Mouse (Mus musculus) small intestine, adult 2 months (tissue): ENCODE results near the gene Pde4d. TPM values are rescaled to one million over a fixed set of nuclear protein-coding genes. Genes with fewer than 3 reads are reported as not detected.

Source experiments
- H3K27ac ChIP-seq: fragments of 200-500 bp; 2 replicates; pipeline ENCODE4 v1.5.1; 2012; ENCODE audit warnings: low read depth, low read length, control low read depth, inconsistent platforms; ENCODE audit not compliant: insufficient read depth
- H3K27me3 ChIP-seq: fragments of 200-500 bp; 2 replicates; pipeline ENCODE4 v1.6.1; 2012; ENCODE audit warnings: mild to moderate bottlenecking, moderate library complexity, low read length, inconsistent platforms; ENCODE audit not compliant: control insufficient read depth, insufficient read depth
- H3K36me3 ChIP-seq: fragments of 200-500 bp; 2 replicates; pipeline ENCODE4 v1.6.1; 2012; ENCODE audit warnings: mild to moderate bottlenecking, low read length, control low read depth, inconsistent platforms; ENCODE audit not compliant: control insufficient read depth, insufficient read depth
- H3K4me1 ChIP-seq: fragments of 200-500 bp; 2 replicates; pipeline ENCODE4 v1.6.1; 2012; ENCODE audit warnings: low read length, inconsistent platforms, mixed read lengths; ENCODE audit not compliant: control insufficient read depth, insufficient read depth, insufficient read length
- H3K4me3 ChIP-seq: fragments of 200-500 bp; 2 replicates; pipeline ENCODE4 v1.5.1; 2012; ENCODE audit warnings: low read depth, mild to moderate bottlenecking, control low read depth, inconsistent platforms, low read length, moderate library complexity
- CTCF ChIP-seq: fragments of 200-500 bp; IDR thresholded peaks from 2 replicates; pipeline ENCODE4 v1.5.1; 2012; ENCODE audit warnings: low read depth, mild to moderate bottlenecking, control low read depth, inconsistent platforms, low read length, moderate library complexity, mixed read lengths; ENCODE audit not compliant: insufficient replicate concordance, insufficient read length; ENCODE audit errors: extremely low read depth
- POLR2A ChIP-seq: fragments of 200-500 bp; IDR thresholded peaks from 2 replicates; pipeline ENCODE4 v1.6.1; 2012; ENCODE audit warnings: low read depth, mild to moderate bottlenecking, control low read depth, inconsistent platforms, low read length, moderate library complexity
- WGBS: fragments of 180-500 bp; shearing (Covaris S2); methylation state at CpG from one replicate; pipeline ENCODE4 v1.1.7; 2018; 5-methylcytosine and 5-hydroxymethylcytosine counted together
- polyA plus RNA-seq: library from polyadenylated mRNA; depleted of rRNA; stranded (reverse); fragments of >200 nt; gene quantifications from 2 replicates; pipeline ENCODE4 v1.2.3, GENCODE M21; 2012

The Pde4d gene
- polyA plus RNA-seq, 1 experiment: 8.4 TPM

DNA sequence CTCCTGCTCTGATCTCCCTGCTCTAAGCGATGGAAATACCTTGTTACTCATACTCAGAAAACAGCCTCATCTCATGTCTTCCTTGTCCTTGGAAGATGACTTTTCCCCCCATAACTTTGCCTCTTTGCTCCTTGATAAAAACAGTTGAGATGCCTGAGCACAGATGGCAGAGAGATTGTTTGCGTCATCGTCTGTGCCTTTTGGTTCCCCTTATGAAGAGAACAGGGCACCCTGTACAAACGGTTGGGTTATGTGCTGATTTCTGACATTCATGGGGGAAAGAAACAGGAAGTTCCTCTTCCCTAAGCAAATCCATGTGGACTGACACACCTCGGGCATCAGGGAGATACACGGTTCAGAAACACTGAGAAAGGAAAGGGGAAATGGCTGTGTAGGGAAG lies 1191.8 kb downstream of the Pde4d start:
- no peaks in the 10 kb centered on the region for H3K4me1 ChIP-seq
- TF ChIP-seq POLR2A: no peak
- no peak for TF ChIP-seq CTCF
- H3K27ac ChIP-seq: no peak overlapping the region
- H3K36me3 ChIP-seq: no peaks in the 10 kb centered on the region
- H3K4me3 ChIP-seq: no peak overlapping the region
- WGBS: 64% methylated on average over 6 of the region's 6 CpGs
- no peaks in the 10 kb centered on the region for H3K27me3 ChIP-seq

DNA sequence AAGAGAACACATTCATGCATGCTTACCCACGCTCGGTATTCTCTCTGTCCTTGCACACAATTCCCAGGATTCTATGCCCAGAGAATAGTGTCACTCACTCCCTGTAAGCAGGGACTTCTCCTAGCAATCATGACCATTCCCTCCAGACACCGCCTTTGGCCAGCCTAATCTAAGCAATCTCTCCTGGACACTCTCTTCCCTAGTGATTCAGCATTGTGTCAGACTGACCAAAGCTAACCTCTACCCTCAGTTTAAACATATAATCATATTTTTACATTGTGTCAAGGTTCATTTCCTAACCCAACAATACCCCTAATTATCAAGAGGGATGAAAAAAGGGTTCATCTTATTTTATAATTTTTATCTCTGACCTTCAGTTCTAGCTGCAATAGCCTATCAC lies 1193.7 kb downstream of the Pde4d start:
- WGBS: 84% methylated on average over 3 of the region's 3 CpGs
- no peak overlapping the region for H3K4me3 ChIP-seq

DNA sequence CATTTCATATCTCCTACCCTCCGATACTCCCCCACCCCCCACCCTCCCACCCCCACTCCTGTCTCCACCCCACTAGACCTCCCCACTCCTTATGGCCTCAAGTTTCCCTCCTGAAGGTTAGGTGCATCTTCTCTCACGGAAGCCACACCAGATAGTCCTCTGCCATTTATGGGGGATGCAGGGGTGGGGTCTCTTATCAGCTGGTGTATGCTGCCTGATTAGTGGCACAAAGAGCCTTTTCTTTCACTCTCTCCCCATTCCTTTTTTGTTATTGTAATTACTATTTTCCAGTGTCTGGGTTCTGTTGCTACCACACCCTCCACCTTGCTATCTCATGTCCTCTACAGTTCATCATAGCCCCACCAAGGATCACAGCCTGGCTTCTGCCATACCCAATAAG lies 1194.3 kb downstream of the Pde4d start:
- Histone ChIP-seq H3K36me3 (no peaks in the 10 kb centered on the region), H3K27ac (no peak overlapping the region), H3K4me3 (no peak overlapping the region), H3K4me1 (no peaks in the 10 kb centered on the region), H3K27me3 (no peaks in the 10 kb centered on the region)
- TF ChIP-seq CTCF: no peak
- no peak for TF ChIP-seq POLR2A
- WGBS: 58% methylated on average over 2 of the region's 2 CpGs

More for the DNA sequence above, 1193.7 kb downstream of the Pde4d start:
- H3K36me3 ChIP-seq: no peaks in the 10 kb centered on the region
- H3K27ac ChIP-seq: no peak overlapping the region
- H3K4me1 ChIP-seq: no peaks in the 10 kb centered on the region
- TF ChIP-seq POLR2A (no peak), CTCF (no peak)
- H3K27me3 ChIP-seq: no peaks in the 10 kb centered on the region

GRCm38 (mm10) chr13:109645284-109645909 lies 1195.6 kb downstream of the Pde4d start:
- Histone ChIP-seq H3K27me3 (no peaks in the 10 kb centered on the region), H3K36me3 (no peaks in the 10 kb centered on the region), H3K27ac (no peak overlapping the region), H3K4me1 (no peaks in the 10 kb centered on the region), H3K4me3 (no peak overlapping the region)
- no peak for TF ChIP-seq POLR2A
- TF ChIP-seq CTCF: no peak
- WGBS: 77% methylated on average over 10 of the region's 10 CpGs

GRCm38 (mm10) chr13:109645910-109646284 lies 1196.1 kb downstream of the Pde4d start:
- Histone ChIP-seq H3K4me3 (no peak overlapping the region), H3K27ac (no peak overlapping the region), H3K4me1 (no peaks in the 10 kb centered on the region), H3K27me3 (no peaks in the 10 kb centered on the region), H3K36me3 (no peaks in the 10 kb centered on the region)
- 91% methylated on average over 6 of the region's 6 CpGs for WGBS
- TF ChIP-seq CTCF: no peak
- TF ChIP-seq POLR2A: no peak

DNA sequence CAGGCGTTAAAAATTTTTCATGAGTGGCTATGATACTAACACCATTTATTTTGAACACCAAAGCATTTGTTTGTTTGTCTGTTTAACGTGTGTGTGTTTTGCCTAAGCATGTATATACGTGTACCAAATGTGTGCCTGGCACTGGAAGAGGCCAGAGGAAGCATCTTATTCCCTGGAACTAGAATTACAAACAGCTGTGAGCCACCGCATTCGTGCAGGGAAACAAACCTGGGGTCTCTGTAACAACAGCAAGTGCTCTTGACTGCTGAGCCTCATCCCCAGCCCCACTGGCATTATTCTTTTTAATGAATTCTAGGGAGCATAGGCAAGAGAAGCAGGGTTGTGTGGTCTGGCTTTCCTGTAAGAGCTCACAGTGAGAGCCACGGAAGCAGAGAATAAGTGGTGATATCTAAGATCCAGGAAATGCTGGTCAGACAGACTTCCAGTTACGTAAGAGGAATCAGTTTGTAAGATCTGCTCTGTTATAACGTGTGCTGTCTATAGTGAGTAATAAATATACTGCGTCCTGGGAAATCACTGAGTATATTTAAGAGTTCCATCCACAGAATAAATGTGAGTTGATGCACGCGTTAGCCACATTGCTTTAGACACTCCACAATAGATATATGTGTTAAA lies 1197.0 kb downstream of the Pde4d start:
- peaks cover 3% of the 10 kb centered on the region; the same call in 1 of the 2 replicates for H3K4me1 ChIP-seq
- H3K27ac ChIP-seq: no peak overlapping the region
- H3K4me3 ChIP-seq: no peak overlapping the region
- no peaks in the 10 kb centered on the region for H3K27me3 ChIP-seq
- no peaks in the 10 kb centered on the region for H3K36me3 ChIP-seq
- no peak for TF ChIP-seq POLR2A
- TF ChIP-seq CTCF: no peak
- 69% methylated on average over 11 of the region's 11 CpGs for WGBS

DNA sequence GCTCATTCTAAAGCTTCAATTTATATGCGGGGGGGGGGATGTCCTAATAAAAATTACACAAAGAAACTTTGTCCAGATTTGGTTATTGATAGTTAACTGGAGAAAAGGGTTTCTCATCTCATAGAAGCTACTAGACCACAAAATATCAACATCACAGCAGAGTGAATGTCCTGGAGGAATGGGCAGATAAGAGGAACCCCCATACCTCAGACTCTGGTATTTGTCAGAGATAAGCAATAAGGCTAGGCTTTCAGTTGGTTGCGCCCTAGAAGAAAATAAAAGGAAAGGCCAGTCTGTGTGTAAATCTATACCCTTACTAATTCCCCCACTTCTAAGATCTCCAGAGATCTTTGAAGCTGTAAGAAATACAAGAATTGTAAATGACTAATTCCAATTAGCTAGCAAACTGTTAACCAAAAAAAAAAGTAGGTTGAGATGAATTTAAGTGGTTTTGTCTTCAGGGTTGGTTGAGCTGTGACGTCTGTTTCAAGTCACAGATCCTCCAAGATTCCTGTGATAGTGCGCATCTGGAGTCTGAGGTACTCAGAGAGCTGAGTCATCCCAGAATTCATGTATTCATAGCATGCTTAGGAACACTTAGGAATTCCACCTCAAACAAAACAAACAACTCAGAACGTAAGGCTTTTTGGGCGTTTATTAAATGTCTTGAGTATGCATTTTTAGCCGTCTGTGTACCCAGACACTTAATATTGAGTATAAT lies 1197.9 kb downstream of the Pde4d start:
- 83% methylated on average over 7 of the region's 7 CpGs for WGBS
- H3K36me3 ChIP-seq: no peaks in the 10 kb centered on the region
- H3K4me1 ChIP-seq: peaks cover 12% of the 10 kb centered on the region; the same call in 1 of the 2 replicates
- no peaks in the 10 kb centered on the region for H3K27me3 ChIP-seq
- TF ChIP-seq POLR2A (no peak), CTCF (no peak)
- no peak overlapping the region for H3K4me3 ChIP-seq
- H3K27ac ChIP-seq: no peak overlapping the region
